Mouse (Mus musculus): ENCODE data around the gene Dnaja4. TPM values are rescaled to one million over a fixed set of nuclear protein-coding genes. Genes with fewer than 3 reads are reported as not detected.

Dnaja4 gene
- polyA plus RNA-seq (2015; fragmentation: Nextera tagmentation; extraction: Ambion mirVana), result 7.0 and 9.5 TPM in 2 replicates

DNA sequence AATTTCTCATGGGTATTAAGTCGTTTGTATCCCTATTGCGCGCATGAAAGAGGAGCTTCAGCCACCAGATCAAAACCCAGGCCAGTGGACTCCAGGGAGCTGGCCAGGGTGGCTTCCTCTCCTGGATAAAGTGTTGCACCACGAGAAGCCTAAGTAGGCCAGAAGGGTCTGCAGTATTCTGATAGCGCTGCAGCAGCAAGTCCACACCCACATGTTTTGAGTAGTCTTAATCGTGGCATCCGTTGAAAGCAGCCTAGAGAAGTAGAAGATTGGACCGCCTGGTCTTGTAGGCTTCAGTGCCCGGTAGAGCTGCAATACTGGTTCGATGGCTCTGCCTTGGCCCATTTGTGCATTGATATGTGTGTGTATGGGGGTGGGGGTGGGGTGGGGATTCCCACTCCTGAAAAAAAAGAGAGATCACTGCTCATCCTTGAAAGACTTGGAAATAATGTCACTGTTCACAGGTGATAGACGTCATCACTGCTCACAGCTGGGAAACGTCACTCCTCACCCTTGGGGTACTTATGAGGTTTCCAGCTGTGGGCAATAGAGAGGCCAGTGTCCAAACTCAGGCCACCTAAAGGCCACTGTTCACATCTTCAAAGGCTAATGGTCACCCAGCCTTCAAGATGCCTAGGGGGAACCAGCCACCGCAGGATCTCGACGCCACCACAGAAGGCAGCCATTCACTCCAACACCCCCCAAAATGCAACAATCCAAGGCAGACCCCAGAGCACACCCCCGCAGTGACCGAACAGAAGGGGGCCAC is at the start of gene Dnaja4:
Gene Dnaja4 (plus strand): TSS at position 556 of the 769 bp plus-strand sequence.
- 57% methylated on average over 17 of the region's 17 CpGs for WGBS
- ATAC-seq (ENCODE audit: low read depth), result peak; percentile 23
- no peak within 1 kb of the TSS for H3K27ac ChIP-seq (ENCODE audit: low read length)

GRCm38 (mm10) chr9:54649360-54649759 is 49.3 kb upstream of the Dnaja4 start:
- WGBS, result 64% methylated on average over 1 of the region's 1 CpGs
- H3K4me3 ChIP-seq (ENCODE audit: low read length), result no peak overlapping the region

More for the DNA sequence above, at the start of gene Dnaja4:
- no peaks in the 10 kb centered on the region for H3K36me3 ChIP-seq (ENCODE audit: control insufficient read depth, insufficient read depth, low read length)
- peaks cover 2% of the 10 kb centered on the region; the same call in 1 of the 2 replicates for H3K4me1 ChIP-seq (replicated peaks; ENCODE audit: control insufficient read depth, insufficient read depth, low read length)
- peak within 1 kb of the TSS; percentile 80 for H3K9ac ChIP-seq (ENCODE audit: low read length)
- peak within 1 kb of the TSS; percentile 78 for H3K4me3 ChIP-seq (ENCODE audit: low read length)
- no peaks in the 10 kb centered on the region for H3K9me3 ChIP-seq (ENCODE audit: control insufficient read depth, low read length)
- peaks cover 4% of the 10 kb centered on the region; the same call in 1 of the 2 replicates for H3K27me3 ChIP-seq (ENCODE audit: control insufficient read depth, insufficient read depth, low read depth, low read length)
- H3K4me2 ChIP-seq (ENCODE audit: low read depth, low read length), result peak within 1 kb of the TSS; percentile 95

GRCm38 (mm10) chr9:54652778-54653177 is 45.9 kb upstream of the Dnaja4 start:
- WGBS, result 72% methylated on average over 2 of the region's 2 CpGs
- ATAC-seq (ENCODE audit: low read depth), result no peak
- no peak overlapping the region for H3K9ac ChIP-seq (ENCODE audit: low read length)

More at GRCm38 (mm10) chr9:54649360-54649759, 49.3 kb upstream of the Dnaja4 start:
- Histone ChIP-seq H3K4me2 (ENCODE audit: low read depth, low read length) (no peak overlapping the region), H3K9ac (ENCODE audit: low read length) (no peak overlapping the region), H3K27me3 (ENCODE audit: control insufficient read depth, insufficient read depth, low read depth, low read length) (no peaks in the 10 kb centered on the region), H3K27ac (ENCODE audit: low read length) (no peak overlapping the region), H3K4me1 (replicated peaks; ENCODE audit: control insufficient read depth, insufficient read depth, low read length) (no peaks in the 10 kb centered on the region), H3K9me3 (ENCODE audit: control insufficient read depth, low read length) (no peaks in the 10 kb centered on the region), H3K36me3 (ENCODE audit: control insufficient read depth, insufficient read depth, low read length) (no peaks in the 10 kb centered on the region)
- no peak for ATAC-seq (ENCODE audit: low read depth)

DNA sequence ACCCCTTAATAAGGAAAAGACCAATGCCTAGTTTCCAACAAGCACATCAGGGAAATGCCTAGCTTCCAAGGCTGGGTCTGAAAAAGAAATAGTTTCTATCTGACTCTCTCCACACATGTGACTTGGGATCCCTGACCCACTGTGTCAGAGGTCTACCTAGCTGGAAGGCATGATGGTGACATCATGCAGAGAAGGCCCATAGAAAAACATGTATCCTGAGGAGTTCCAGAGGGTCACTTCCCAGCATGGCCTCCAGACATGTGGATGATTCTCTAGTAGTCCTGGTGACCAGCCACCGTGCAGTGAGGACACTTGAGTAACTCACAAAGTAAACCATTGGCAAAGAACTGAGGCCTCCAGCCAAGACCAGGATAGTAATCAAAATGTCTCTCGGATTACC is 42.8 kb upstream of the Dnaja4 start:
- Histone ChIP-seq H3K4me2 (ENCODE audit: low read depth, low read length) (no peak overlapping the region), H3K9ac (ENCODE audit: low read length) (no peak overlapping the region), H3K9me3 (ENCODE audit: control insufficient read depth, low read length) (no peaks in the 10 kb centered on the region), H3K4me3 (ENCODE audit: low read length) (no peak overlapping the region), H3K36me3 (ENCODE audit: control insufficient read depth, insufficient read depth, low read length) (no peaks in the 10 kb centered on the region), H3K27ac (ENCODE audit: low read length) (no peak overlapping the region), H3K4me1 (replicated peaks; ENCODE audit: control insufficient read depth, insufficient read depth, low read length) (no peaks in the 10 kb centered on the region), H3K27me3 (ENCODE audit: control insufficient read depth, insufficient read depth, low read depth, low read length) (no peaks in the 10 kb centered on the region)
- WGBS, result 57% methylated on average over 2 of the region's 2 CpGs
- ATAC-seq (ENCODE audit: low read depth), result no peak

More at GRCm38 (mm10) chr9:54652778-54653177, 45.9 kb upstream of the Dnaja4 start:
- Histone ChIP-seq H3K4me2 (ENCODE audit: low read depth, low read length) (no peak overlapping the region), H3K27me3 (ENCODE audit: control insufficient read depth, insufficient read depth, low read depth, low read length) (no peaks in the 10 kb centered on the region), H3K4me1 (replicated peaks; ENCODE audit: control insufficient read depth, insufficient read depth, low read length) (no peaks in the 10 kb centered on the region), H3K4me3 (ENCODE audit: low read length) (no peak overlapping the region), H3K36me3 (ENCODE audit: control insufficient read depth, insufficient read depth, low read length) (no peaks in the 10 kb centered on the region), H3K9me3 (ENCODE audit: control insufficient read depth, low read length) (no peaks in the 10 kb centered on the region), H3K27ac (ENCODE audit: low read length) (no peak overlapping the region)

DNA sequence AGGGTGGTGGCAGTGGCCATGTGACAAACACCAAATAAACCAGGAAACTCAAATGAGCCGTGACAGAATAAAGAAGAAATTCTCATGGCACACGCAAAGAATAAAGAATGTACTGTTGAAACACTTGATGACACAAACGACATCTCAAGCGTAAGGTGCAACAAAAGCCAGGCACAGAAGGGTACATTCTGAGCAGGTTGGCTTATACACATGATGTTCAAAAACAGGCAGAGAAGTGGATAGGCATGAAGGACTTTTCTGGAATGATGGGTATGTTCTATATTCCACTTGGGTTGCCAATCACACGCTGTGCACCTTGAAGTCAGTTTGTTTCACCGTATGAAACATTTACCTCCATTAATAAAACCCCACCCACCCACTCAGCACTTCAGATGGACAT is 42.3 kb upstream of the Dnaja4 start:
- Histone ChIP-seq H3K9me3 (ENCODE audit: control insufficient read depth, low read length) (no peaks in the 10 kb centered on the region), H3K4me1 (replicated peaks; ENCODE audit: control insufficient read depth, insufficient read depth, low read length) (no peaks in the 10 kb centered on the region), H3K4me2 (ENCODE audit: low read depth, low read length) (no peak overlapping the region), H3K4me3 (ENCODE audit: low read length) (no peak overlapping the region), H3K27ac (ENCODE audit: low read length) (no peak overlapping the region), H3K27me3 (ENCODE audit: control insufficient read depth, insufficient read depth, low read depth, low read length) (no peaks in the 10 kb centered on the region), H3K36me3 (ENCODE audit: control insufficient read depth, insufficient read depth, low read length) (no peaks in the 10 kb centered on the region), H3K9ac (ENCODE audit: low read length) (no peak overlapping the region)
- 74% methylated on average over 6 of the region's 6 CpGs for WGBS
- ATAC-seq (ENCODE audit: low read depth), result no peak

DNA sequence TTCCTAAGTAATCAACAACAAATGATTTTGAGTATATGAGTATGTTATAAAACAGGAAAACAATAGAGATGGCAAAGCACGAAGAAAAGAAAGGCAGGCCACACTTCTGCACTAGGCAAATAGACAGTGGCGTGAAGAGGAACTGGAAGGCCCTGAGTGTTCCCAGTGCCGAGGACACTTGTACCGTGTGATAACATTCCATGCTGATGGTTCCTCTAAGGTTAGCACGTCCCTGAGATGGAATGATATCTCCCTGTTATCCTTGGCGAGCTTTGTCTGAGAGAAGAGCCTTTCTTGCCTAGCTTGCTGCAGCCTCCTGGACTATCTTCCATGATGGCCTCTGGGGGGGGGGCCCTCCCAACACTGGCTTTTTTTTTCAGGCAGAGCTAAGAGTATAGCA is 39.9 kb upstream of the Dnaja4 start:
- 59% methylated on average over 6 of the region's 6 CpGs for WGBS
- Histone ChIP-seq H3K27me3 (ENCODE audit: control insufficient read depth, insufficient read depth, low read depth, low read length) (no peaks in the 10 kb centered on the region), H3K4me1 (replicated peaks; ENCODE audit: control insufficient read depth, insufficient read depth, low read length) (no peaks in the 10 kb centered on the region), H3K27ac (ENCODE audit: low read length) (no peak overlapping the region), H3K4me2 (ENCODE audit: low read depth, low read length) (no peak overlapping the region), H3K9ac (ENCODE audit: low read length) (no peak overlapping the region), H3K4me3 (ENCODE audit: low read length) (no peak overlapping the region), H3K9me3 (ENCODE audit: control insufficient read depth, low read length) (no peaks in the 10 kb centered on the region), H3K36me3 (ENCODE audit: control insufficient read depth, insufficient read depth, low read length) (no peaks in the 10 kb centered on the region)
- no peak for ATAC-seq (ENCODE audit: low read depth)

DNA sequence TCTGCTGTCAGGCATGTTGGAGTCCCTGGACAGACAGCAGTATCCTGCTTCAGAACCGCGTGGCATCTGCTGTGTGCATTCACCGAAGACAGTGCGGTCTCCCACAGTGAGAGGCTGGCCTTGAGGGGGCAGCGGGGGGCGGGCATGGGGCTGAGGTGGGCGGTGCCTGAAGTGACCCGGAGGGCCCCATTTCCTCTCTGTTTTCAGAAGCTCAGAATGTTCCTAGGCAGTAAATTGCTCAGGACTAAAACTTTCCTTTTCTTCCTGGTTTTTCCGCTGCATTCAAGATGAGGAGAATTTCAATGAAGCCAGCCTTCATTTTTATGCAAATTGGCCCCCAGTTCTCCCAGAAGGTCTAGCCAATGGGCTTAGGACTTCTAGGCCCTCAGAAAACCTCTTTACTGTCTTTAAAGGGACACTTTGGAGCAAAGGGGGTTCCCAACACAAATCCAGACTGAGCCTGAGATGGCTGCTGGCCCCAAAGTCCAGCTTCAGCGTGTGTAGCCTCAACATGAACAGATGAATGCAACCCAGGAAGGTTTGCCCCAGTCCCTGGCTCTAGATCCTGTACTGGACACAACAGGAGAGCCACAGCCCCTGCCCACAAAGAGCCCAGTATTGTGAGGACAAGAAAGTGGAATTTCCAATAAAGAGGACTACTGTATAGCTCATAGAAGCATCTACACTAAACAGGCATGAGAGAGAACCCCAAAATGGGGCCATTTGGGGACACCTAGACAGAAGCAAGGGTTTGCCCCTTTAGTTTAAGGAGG is 36.9 kb upstream of the Dnaja4 start, which contains the start of gene Acsbg1:
Gene Acsbg1 (minus strand): TSS at position 266 of the 773 bp plus-strand sequence.
- no peak within 1 kb of the TSS for H3K9ac ChIP-seq (ENCODE audit: low read length)
- WGBS, result 35% methylated on average over 10 of the region's 10 CpGs
- ATAC-seq (ENCODE audit: low read depth), result no peak
- H3K27ac ChIP-seq (ENCODE audit: low read length), result no peak within 1 kb of the TSS
- H3K9me3 ChIP-seq (ENCODE audit: control insufficient read depth, low read length), result no peaks in the 10 kb centered on the region
- H3K4me2 ChIP-seq (ENCODE audit: low read depth, low read length), result no peak within 1 kb of the TSS
- no peaks in the 10 kb centered on the region for H3K36me3 ChIP-seq (ENCODE audit: control insufficient read depth, insufficient read depth, low read length)
- no peaks in the 10 kb centered on the region for H3K27me3 ChIP-seq (ENCODE audit: control insufficient read depth, insufficient read depth, low read depth, low read length)
- H3K4me1 ChIP-seq (replicated peaks; ENCODE audit: control insufficient read depth, insufficient read depth, low read length), result no peaks in the 10 kb centered on the region
- H3K4me3 ChIP-seq (ENCODE audit: low read length), result no peak within 1 kb of the TSS

GRCm38 (mm10) chr9:54664358-54664757 is 34.3 kb upstream of the Dnaja4 start:
- no peaks in the 10 kb centered on the region for H3K36me3 ChIP-seq (ENCODE audit: control insufficient read depth, insufficient read depth, low read length)
- no peak overlapping the region for H3K9ac ChIP-seq (ENCODE audit: low read length)
- no peak overlapping the region for H3K27ac ChIP-seq (ENCODE audit: low read length)
- H3K9me3 ChIP-seq (ENCODE audit: control insufficient read depth, low read length), result no peaks in the 10 kb centered on the region
- no peaks in the 10 kb centered on the region for H3K27me3 ChIP-seq (ENCODE audit: control insufficient read depth, insufficient read depth, low read depth, low read length)
- ATAC-seq (ENCODE audit: low read depth), result no peak
- H3K4me3 ChIP-seq (ENCODE audit: low read length), result no peak overlapping the region
- H3K4me1 ChIP-seq (replicated peaks; ENCODE audit: control insufficient read depth, insufficient read depth, low read length), result no peaks in the 10 kb centered on the region
- no peak overlapping the region for H3K4me2 ChIP-seq (ENCODE audit: low read depth, low read length)
- WGBS, result 63% methylated on average over 9 of the region's 9 CpGs

GRCm38 (mm10) chr9:54666116-54666515 is 32.6 kb upstream of the Dnaja4 start:
- H3K4me1 ChIP-seq (replicated peaks; ENCODE audit: control insufficient read depth, insufficient read depth, low read length), result no peaks in the 10 kb centered on the region
- H3K4me2 ChIP-seq (ENCODE audit: low read depth, low read length), result no peak overlapping the region
- H3K9ac ChIP-seq (ENCODE audit: low read length), result no peak overlapping the region
- H3K9me3 ChIP-seq (ENCODE audit: control insufficient read depth, low read length), result no peaks in the 10 kb centered on the region
- H3K27me3 ChIP-seq (ENCODE audit: control insufficient read depth, insufficient read depth, low read depth, low read length), result no peaks in the 10 kb centered on the region
- 93% methylated on average over 3 of the region's 3 CpGs for WGBS
- H3K27ac ChIP-seq (ENCODE audit: low read length), result no peak overlapping the region
- no peaks in the 10 kb centered on the region for H3K36me3 ChIP-seq (ENCODE audit: control insufficient read depth, insufficient read depth, low read length)
- H3K4me3 ChIP-seq (ENCODE audit: low read length), result no peak overlapping the region
- no peak for ATAC-seq (ENCODE audit: low read depth)
